Mouse (Mus musculus) embryonic facial prominence, embryonic 13.5 days (tissue): ENCODE measurements around the gene Rbbp8nl. TPM values are rescaled to one million over a fixed set of nuclear protein-coding genes. Genes with fewer than 3 reads are reported as not detected.

Experiments used
- microRNA-seq: library from miRNA; unstranded; fragments of <30 nt; microRNA quantifications from one replicate; pipeline ENCODE4, GENCODE M21; 2016
- polyA plus RNA-seq: library from polyadenylated mRNA; unstranded; fragments of >200 nt; fragmentation: Nextera tagmentation; extraction: Ambion mirVana; gene quantifications from 2 replicates; pipeline ENCODE4 v1.2.1, GENCODE M21; 2015

Gene Rbbp8nl
- polyA plus RNA-seq, 1 experiment from 2014 or later, result 1.7 TPM

Small RNAs within 50 kb of the gene (microRNA-seq; reads per million reads assigned to microRNA genes)
- gene Mir3091, result not detected

Other genes with a start within 250 kb of the Rbbp8nl start
- gene Psma7, start 247.4 kb downstream of the Rbbp8nl start, polyA plus RNA-seq, result 578 and 596 TPM in 2 replicates
- 6.2 and 8.2 TPM in 2 replicates for gene Ss18l1, start 247.4 kb downstream of the Rbbp8nl start, polyA plus RNA-seq
- 21.8 and 29.1 TPM in 2 replicates for gene Mtg2, start 219.3 kb downstream of the Rbbp8nl start, polyA plus RNA-seq
- gene Hrh3, start 185.4 kb downstream of the Rbbp8nl start, polyA plus RNA-seq, result 0.17 TPM in 1 of 2 replicates, not detected in the other
- gene Osbpl2, start 170.6 kb downstream of the Rbbp8nl start, polyA plus RNA-seq, result 35.8 and 41.6 TPM in 2 replicates
- 168 and 190 TPM in 2 replicates for gene Adrm1, start 118.4 kb downstream of the Rbbp8nl start, polyA plus RNA-seq
- 19.0 and 25.2 TPM in 2 replicates for gene Lama5, start 64.0 kb downstream of the Rbbp8nl start, polyA plus RNA-seq
- 653 and 689 TPM in 2 replicates for gene Rps21, start 32.5 kb downstream of the Rbbp8nl start, polyA plus RNA-seq
- 11.6 and 14.6 TPM in 2 replicates for gene Cables2, start 16.4 kb downstream of the Rbbp8nl start, polyA plus RNA-seq
- 0.18 TPM in 1 of 2 replicates, not detected in the other for gene Gata5, start 44.8 kb upstream of the Rbbp8nl start, polyA plus RNA-seq
- gene Slco4a1, start 166.4 kb upstream of the Rbbp8nl start, polyA plus RNA-seq, result 1.1 TPM in 2 replicates
- gene Ntsr1, start 210.1 kb upstream of the Rbbp8nl start, polyA plus RNA-seq, result 0.36 and 0.45 TPM in 2 replicates